Mouse (Mus musculus): ENCODE data around the gene Nmt2.

DNA sequence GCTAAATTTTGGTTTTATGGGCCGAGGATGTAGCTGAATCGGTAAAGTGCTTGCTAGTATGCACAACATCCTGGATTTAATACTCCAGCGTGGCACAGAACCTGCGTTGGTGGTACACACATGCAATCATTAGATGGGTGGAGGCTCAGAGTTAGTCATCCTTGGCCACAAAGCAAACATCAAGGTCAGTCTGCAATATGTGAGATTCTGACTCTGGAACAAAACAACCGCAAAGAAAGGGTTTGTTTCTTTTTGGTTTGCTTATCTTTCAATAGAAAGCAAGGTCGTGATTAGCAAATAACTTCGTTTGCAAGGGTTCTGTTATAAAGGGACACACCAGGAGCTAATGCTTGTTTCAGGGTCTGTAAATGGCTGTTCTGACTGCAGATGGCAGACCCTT lies 6.5 kb upstream of the Nmt2 start:
- TF ChIP-seq CTCF (IDR thresholded peaks at IDR 0.05; ENCODE audit: insufficient read depth, low read depth, low read length) (no peak), POLR2A (IDR thresholded peaks at IDR 0.05; ENCODE audit: insufficient read depth, low read depth, low read length) (no peak)
